Mouse (Mus musculus): ENCODE measurements at regions not wholly inside any gene's neighbourhood (a gene's known extent, or its start where the extent isn't known, plus 50 kb on each side); places are given as distances from the start of the nearest gene placed in this dataset.

DNA sequence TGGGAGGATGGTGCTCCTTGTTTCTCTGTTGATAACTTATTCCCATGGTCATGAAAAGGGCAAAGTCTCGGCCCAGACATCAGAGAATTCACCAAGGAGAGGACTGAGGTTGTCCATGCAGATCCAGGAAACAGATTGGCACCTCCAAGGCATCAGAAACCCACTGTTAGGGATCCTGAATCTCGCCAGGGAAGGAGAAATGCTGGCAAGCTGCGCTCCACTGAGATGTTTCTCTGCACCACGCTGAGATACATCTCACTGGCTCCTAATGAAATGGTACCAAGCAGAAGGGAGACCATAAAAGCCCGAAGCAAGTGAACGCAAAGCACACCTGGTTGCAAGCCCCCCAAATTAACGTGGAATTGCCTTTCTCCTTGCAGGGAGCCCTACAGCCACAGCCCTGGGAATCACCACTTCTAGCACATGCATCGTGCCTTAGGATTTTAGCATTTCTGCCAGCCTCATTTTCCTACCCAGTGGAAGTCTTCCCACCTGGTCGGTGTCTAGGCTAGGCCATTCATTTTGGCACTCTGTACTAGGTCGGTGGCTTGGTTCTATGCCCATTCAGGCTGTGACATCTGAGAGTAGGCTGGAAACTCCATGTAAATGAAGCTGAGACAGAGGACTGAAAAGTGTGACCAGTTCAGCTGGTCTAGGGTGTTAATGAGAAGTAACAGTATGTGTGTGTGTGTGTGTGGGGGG, 336.3 kb downstream of the Mex3b start:
- 67% methylated on average over 10 of the region's 10 CpGs for WGBS
- Histone ChIP-seq H3K27me3 (ENCODE audit: control insufficient read depth, insufficient read depth, low read depth, low read length) (no peaks in the 10 kb centered on the region), H3K27ac (ENCODE audit: low read length) (peak overlapping the region; percentile 91), H3K36me3 (ENCODE audit: control insufficient read depth, insufficient read depth, low read length) (no peaks in the 10 kb centered on the region), H3K9ac (ENCODE audit: low read depth, low read length) (no peak overlapping the region), H3K4me3 (ENCODE audit: low read depth, low read length) (no peak overlapping the region), H3K4me2 (ENCODE audit: low read length) (no peak overlapping the region), H3K4me1 (ENCODE audit: control insufficient read depth, insufficient read depth, low read length) (peaks cover 48% of the 10 kb centered on the region), H3K9me3 (replicated peaks; ENCODE audit: control insufficient read depth, low read length, poor library complexity, severe bottlenecking) (no peaks in the 10 kb centered on the region)
- ATAC-seq, result no peak

GRCm38 (mm10) chr7:83204013-83204365, 336.9 kb downstream of the Mex3b start:
- H3K9ac ChIP-seq (ENCODE audit: low read depth, low read length), result no peak overlapping the region; the same call in 1 of the 2 replicates
- ATAC-seq, result 0 out of 2 replicates have a peak, but pooled peaks have one; percentile 12
- no peak overlapping the region for H3K4me3 ChIP-seq (ENCODE audit: low read depth, low read length)
- H3K36me3 ChIP-seq (ENCODE audit: control insufficient read depth, insufficient read depth, low read length), result no peaks in the 10 kb centered on the region
- peaks cover 48% of the 10 kb centered on the region for H3K4me1 ChIP-seq (ENCODE audit: control insufficient read depth, insufficient read depth, low read length)
- peak overlapping the region; percentile 75 for H3K27ac ChIP-seq (ENCODE audit: low read length)
- H3K4me2 ChIP-seq (ENCODE audit: low read length), result no peak overlapping the region
- H3K27me3 ChIP-seq (ENCODE audit: control insufficient read depth, insufficient read depth, low read depth, low read length), result no peaks in the 10 kb centered on the region
- 9% methylated on average over 4 of the region's 4 CpGs for WGBS
- no peaks in the 10 kb centered on the region for H3K9me3 ChIP-seq (replicated peaks; ENCODE audit: control insufficient read depth, low read length, poor library complexity, severe bottlenecking)

- Histone ChIP-seq H3K4me2 (ENCODE audit: low read length) (peak overlapping the region; percentile 13; the same call in 1 of the 2 replicates), H3K27me3 (ENCODE audit: control insufficient read depth, insufficient read depth, low read depth, low read length) (no peaks in the 10 kb centered on the region), H3K9ac (ENCODE audit: low read depth, low read length) (peak overlapping the region; percentile 49; the same call in 1 of the 2 replicates), H3K4me3 (ENCODE audit: low read depth, low read length) (no peak overlapping the region), H3K27ac (ENCODE audit: low read length) (peak overlapping the region; percentile 75), H3K9me3 (replicated peaks; ENCODE audit: control insufficient read depth, low read length, poor library complexity, severe bottlenecking) (no peaks in the 10 kb centered on the region), H3K4me1 (ENCODE audit: control insufficient read depth, insufficient read depth, low read length) (peaks cover 48% of the 10 kb centered on the region), H3K36me3 (ENCODE audit: control insufficient read depth, insufficient read depth, low read length) (no peaks in the 10 kb centered on the region)
- WGBS, result 25% methylated on average over 8 of the region's 8 CpGs
- ATAC-seq, result no peak
Observed at GRCm38 (mm10) chr7:83204701-83205100, 337.6 kb downstream of the Mex3b start.

DNA sequence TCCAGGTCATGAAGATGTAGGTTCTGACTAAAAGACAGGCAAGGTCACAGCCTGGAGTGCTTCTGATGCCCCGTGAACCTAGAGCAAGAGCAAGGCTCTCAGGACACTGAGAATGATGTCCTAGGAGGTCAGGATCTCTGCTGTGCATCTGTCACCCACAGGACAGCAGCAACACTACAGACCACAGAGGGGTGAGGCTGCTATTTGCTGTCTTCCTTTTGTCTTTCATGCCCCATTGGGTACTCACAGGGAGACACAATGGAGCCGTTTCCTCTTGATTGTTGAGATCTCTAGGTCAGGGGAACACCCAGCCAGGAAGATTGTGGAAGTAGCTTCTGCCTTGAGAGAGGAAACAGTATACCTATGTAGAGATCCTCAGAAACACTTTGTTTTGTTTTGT, 339.9 kb downstream of the Mex3b start:
- Histone ChIP-seq H3K4me1 (ENCODE audit: control insufficient read depth, insufficient read depth, low read length) (peaks cover 29% of the 10 kb centered on the region), H3K27me3 (ENCODE audit: control insufficient read depth, insufficient read depth, low read depth, low read length) (no peaks in the 10 kb centered on the region), H3K9me3 (replicated peaks; ENCODE audit: control insufficient read depth, low read length, poor library complexity, severe bottlenecking) (no peaks in the 10 kb centered on the region), H3K4me3 (ENCODE audit: low read depth, low read length) (no peak overlapping the region), H3K9ac (ENCODE audit: low read depth, low read length) (no peak overlapping the region), H3K36me3 (ENCODE audit: control insufficient read depth, insufficient read depth, low read length) (no peaks in the 10 kb centered on the region), H3K4me2 (ENCODE audit: low read length) (no peak overlapping the region), H3K27ac (ENCODE audit: low read length) (no peak overlapping the region)
- WGBS, result 60% methylated on average over 2 of the region's 2 CpGs
- ATAC-seq, result no peak

DNA sequence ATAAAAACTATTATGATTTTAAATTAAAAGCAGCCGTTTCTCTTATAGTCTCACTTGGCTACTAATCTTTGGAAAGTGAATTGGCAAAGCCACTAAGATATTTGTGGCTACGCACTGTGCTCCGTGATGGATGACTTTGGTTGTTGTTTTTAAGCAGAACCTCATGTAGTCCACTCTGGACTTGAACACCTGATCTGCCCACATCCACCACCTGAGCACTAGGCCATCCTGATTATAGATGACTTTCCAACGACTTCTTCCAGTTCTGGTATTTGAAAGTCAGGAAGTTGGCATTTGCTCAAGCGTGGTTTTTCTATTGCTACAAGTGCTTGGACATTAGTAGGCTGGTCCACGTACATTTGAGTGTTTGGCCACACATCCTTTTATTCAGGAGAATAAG, 344.5 kb downstream of the Mex3b start:
- no peak overlapping the region for H3K27ac ChIP-seq (ENCODE audit: low read length)
- no peak for ATAC-seq
- H3K27me3 ChIP-seq (ENCODE audit: control insufficient read depth, insufficient read depth, low read depth, low read length), result no peaks in the 10 kb centered on the region
- no peak overlapping the region for H3K4me2 ChIP-seq (ENCODE audit: low read length)
- H3K4me3 ChIP-seq (ENCODE audit: low read depth, low read length), result no peak overlapping the region
- H3K9ac ChIP-seq (ENCODE audit: low read depth, low read length), result no peak overlapping the region
- no peaks in the 10 kb centered on the region for H3K9me3 ChIP-seq (replicated peaks; ENCODE audit: control insufficient read depth, low read length, poor library complexity, severe bottlenecking)
- 88% methylated on average over 6 of the region's 6 CpGs for WGBS
- no peaks in the 10 kb centered on the region; the same call in 1 of the 2 replicates for H3K4me1 ChIP-seq (ENCODE audit: control insufficient read depth, insufficient read depth, low read length)
- no peaks in the 10 kb centered on the region for H3K36me3 ChIP-seq (ENCODE audit: control insufficient read depth, insufficient read depth, low read length)

GRCm38 (mm10) chr7:83222029-83222722, 355.0 kb downstream of the Mex3b start:
- no peaks in the 10 kb centered on the region for H3K36me3 ChIP-seq (ENCODE audit: control insufficient read depth, insufficient read depth, low read length)
- no peaks in the 10 kb centered on the region for H3K9me3 ChIP-seq (replicated peaks; ENCODE audit: control insufficient read depth, low read length, poor library complexity, severe bottlenecking)
- no peaks in the 10 kb centered on the region for H3K4me1 ChIP-seq (ENCODE audit: control insufficient read depth, insufficient read depth, low read length)
- H3K27ac ChIP-seq (ENCODE audit: low read length), result no peak overlapping the region
- ATAC-seq, result no peak
- no peak overlapping the region for H3K4me3 ChIP-seq (ENCODE audit: low read depth, low read length)
- no peak overlapping the region for H3K9ac ChIP-seq (ENCODE audit: low read depth, low read length)
- WGBS, result 87% methylated on average over 3 of the region's 3 CpGs
- no peak overlapping the region for H3K4me2 ChIP-seq (ENCODE audit: low read length)
- H3K27me3 ChIP-seq (ENCODE audit: control insufficient read depth, insufficient read depth, low read depth, low read length), result no peaks in the 10 kb centered on the region

GRCm38 (mm10) chr7:83227262-83228108, 357.2 kb upstream of the Tmc3 start:
- H3K27me3 ChIP-seq (ENCODE audit: control insufficient read depth, insufficient read depth, low read depth, low read length), result no peaks in the 10 kb centered on the region
- no peak overlapping the region for H3K4me3 ChIP-seq (ENCODE audit: low read depth, low read length)
- 87% methylated on average over 7 of the region's 7 CpGs for WGBS
- no peak for ATAC-seq
- no peaks in the 10 kb centered on the region for H3K4me1 ChIP-seq (ENCODE audit: control insufficient read depth, insufficient read depth, low read length)
- no peak overlapping the region for H3K9ac ChIP-seq (ENCODE audit: low read depth, low read length)
- H3K9me3 ChIP-seq (replicated peaks; ENCODE audit: control insufficient read depth, low read length, poor library complexity, severe bottlenecking), result no peaks in the 10 kb centered on the region
- H3K4me2 ChIP-seq (ENCODE audit: low read length), result no peak overlapping the region
- H3K27ac ChIP-seq (ENCODE audit: low read length), result no peak overlapping the region
- no peaks in the 10 kb centered on the region for H3K36me3 ChIP-seq (ENCODE audit: control insufficient read depth, insufficient read depth, low read length)

- no peak overlapping the region for H3K4me2 ChIP-seq (ENCODE audit: low read length)
- no peak for ATAC-seq
- 75% methylated on average over 3 of the region's 3 CpGs for WGBS
- no peak overlapping the region for H3K27ac ChIP-seq (ENCODE audit: low read length)
- no peak overlapping the region for H3K9ac ChIP-seq (ENCODE audit: low read depth, low read length)
- H3K36me3 ChIP-seq (ENCODE audit: control insufficient read depth, insufficient read depth, low read length), result no peaks in the 10 kb centered on the region
- H3K4me3 ChIP-seq (ENCODE audit: low read depth, low read length), result no peak overlapping the region
- H3K27me3 ChIP-seq (ENCODE audit: control insufficient read depth, insufficient read depth, low read depth, low read length), result no peaks in the 10 kb centered on the region
- no peaks in the 10 kb centered on the region for H3K4me1 ChIP-seq (ENCODE audit: control insufficient read depth, insufficient read depth, low read length)
- H3K9me3 ChIP-seq (replicated peaks; ENCODE audit: control insufficient read depth, low read length, poor library complexity, severe bottlenecking), result no peaks in the 10 kb centered on the region
Observed at GRCm38 (mm10) chr7:83230496-83231325, 354.0 kb upstream of the Tmc3 start.
